Comparison of ENCODE assay signal across 9 mouse cellular contexts in genomic region chr12:88984375-88984774, GRCm38 (mm10).
DNase-seq lines count a peak whose midpoint lies in the region; ATAC-seq and TF ChIP-seq lines count a peak whose summit lies in the region.
"Had no signal": no experiment of that assay in that cellular context is flagged by ENCODE, and none has a peak within 500 bp of the region (broad histone marks: within the 10 kb centered on the region; RNA-seq: fewer than 3 reads in every experiment).

No protein-coding gene starts in this region.

- DNase-seq in lung, adult 2 months = no peak
- peak; percentile 17 for DNase-seq in heart, postnatal 0 days (ENCODE audit: low spot score)
- peak; percentile 92 for DNase-seq in liver
- DNase-seq in spleen, postnatal 14 days (ENCODE audit: low spot score in 2 of 2) = peak; percentile 10 to 28
- no peak for DNase-seq in gastrocnemius, postnatal 25 days
- no peak for DNase-seq in layer of hippocampus, adult 2 months (ENCODE audit: low spot score in 2 of 2)
- DNase-seq in ovary, postnatal 14 days (ENCODE audit: low spot score) = no peak

- peak; percentile 61 for ATAC-seq in lung, embryonic 16.5 days (ENCODE audit: low read depth)
- ATAC-seq in heart, postnatal 0 days (ENCODE audit: insufficient read depth, low read depth) = peak; percentile 67

- 0 out of 2 replicates have a peak overlapping the region, but pooled peaks have one; percentile 3 for H3K4me2 ChIP-seq in lung, embryonic 16.5 days (ENCODE audit: low read depth, low read length)
- H3K4me2 ChIP-seq in heart, postnatal 0 days (ENCODE audit: low read depth, low read length) = no peak overlapping the region; the same call in 1 of the 2 replicates

- 0 out of 2 replicates have a peak overlapping the region, but pooled peaks have one; percentile 0 for H3K27ac ChIP-seq in lung, embryonic 16.5 days (ENCODE audit: low read length)
- 0 out of 2 replicates have a peak overlapping the region, but pooled peaks have one; percentile 13 for H3K27ac ChIP-seq in heart, postnatal 0 days (ENCODE audit: low read depth)
- H3K27ac ChIP-seq in layer of hippocampus, adult 2 months = no peak overlapping the region
- H3K27ac ChIP-seq: heart, adult 2 months had no signal

- H3K4me1 ChIP-seq in lung, embryonic 16.5 days (replicated peaks; ENCODE audit: control insufficient read depth, insufficient read depth, low read length) = peaks cover 14% of the 10 kb centered on the region; the same call in 1 of the 2 replicates
- H3K4me1 ChIP-seq in lung, adult 2 months (ENCODE audit: control insufficient read depth, insufficient read depth, low read length) = no peaks in the 10 kb centered on the region
- H3K4me1 ChIP-seq in heart, postnatal 0 days (ENCODE audit: control insufficient read depth, insufficient read depth) = peaks cover 8% of the 10 kb centered on the region; the same call in 1 of the 2 replicates

- no peak for TF ChIP-seq POLR2A in lung, adult 2 months (IDR thresholded peaks at IDR 0.05; ENCODE audit: borderline replicate concordance, extremely low read depth, low read depth, low read length)

- no peak for TF ChIP-seq CTCF in lung, adult 2 months (IDR thresholded peaks at IDR 0.05; ENCODE audit: insufficient read depth, low read length)
- TF ChIP-seq CTCF in heart, postnatal 0 days (IDR thresholded peaks at IDR 0.05; ENCODE audit: low read depth) = no peak
- TF ChIP-seq CTCF in layer of hippocampus, adult 2 months (conservative IDR thresholded peaks at IDR 0.05) = no peak

- TF ChIP-seq EP300 in heart, postnatal 0 days (IDR thresholded peaks at IDR 0.05; ENCODE audit: low read depth) = no peak

- H3K4me3 ChIP-seq in lung, embryonic 16.5 days (ENCODE audit: low read length) = no peak overlapping the region
- H3K4me3 ChIP-seq in lung, adult 2 months (replicated peaks; ENCODE audit: extremely low read depth, low read depth, low read length) = no peak overlapping the region
- H3K4me3 ChIP-seq in heart, postnatal 0 days (ENCODE audit: low read depth, low read length) = no peak overlapping the region
- H3K4me3 ChIP-seq in layer of hippocampus, adult 2 months = no peak overlapping the region
- H3K4me3 ChIP-seq: heart, adult 2 months had no signal

- H3K9ac ChIP-seq in lung, embryonic 16.5 days (ENCODE audit: low read length) = peak overlapping the region; percentile 11; the same call in 1 of the 2 replicates
- no peak overlapping the region for H3K9ac ChIP-seq in heart, postnatal 0 days (replicated peaks; ENCODE audit: low read depth, low read length)

- WGBS in lung, embryonic 16.5 days = 14% methylated on average over 8 of the region's 8 CpGs
- WGBS in lung, adult 2 months = 12% methylated on average over 8 of the region's 8 CpGs
- WGBS in heart, postnatal 0 days = 8% methylated on average over 8 of the region's 8 CpGs

- H3K27me3 ChIP-seq in lung, embryonic 16.5 days (ENCODE audit: control insufficient read depth, insufficient read depth, low read depth, low read length) = no peaks in the 10 kb centered on the region
- no peaks in the 10 kb centered on the region for H3K27me3 ChIP-seq in heart, postnatal 0 days (ENCODE audit: control insufficient read depth, insufficient read depth, low read length)

- H3K36me3 ChIP-seq in lung, embryonic 16.5 days (ENCODE audit: control insufficient read depth, insufficient read depth, low read length) = no peaks in the 10 kb centered on the region
- no peaks in the 10 kb centered on the region for H3K36me3 ChIP-seq in heart, postnatal 0 days (replicated peaks; ENCODE audit: control insufficient read depth, insufficient read depth, low read length)

- H3K9me3 ChIP-seq in lung, embryonic 16.5 days (ENCODE audit: control insufficient read depth, low read length) = no peaks in the 10 kb centered on the region
- H3K9me3 ChIP-seq in heart, postnatal 0 days (replicated peaks; ENCODE audit: control insufficient read depth, low read length) = no peaks in the 10 kb centered on the region

Comparison
In these comparisons a context has a peak if more than half of its experiments do, and no peak if none do; other contexts are left out.
1. DNase-seq: peak in heart, postnatal 0 days (single experiment), liver (single experiment) and spleen, postnatal 14 days (2 of 2); none in lung, adult 2 months (single experiment), gastrocnemius, postnatal 25 days (single experiment), layer of hippocampus, adult 2 months (0 of 2) and ovary, postnatal 14 days (single experiment).